Mouse (Mus musculus): ENCODE measurements around the gene Col6a4. TPM values are rescaled to one million over a fixed set of nuclear protein-coding genes. Genes with fewer than 3 reads are reported as not detected.

Col6a4 gene
- polyA plus RNA-seq, 1 experiment, result 1.4 TPM

DNA sequence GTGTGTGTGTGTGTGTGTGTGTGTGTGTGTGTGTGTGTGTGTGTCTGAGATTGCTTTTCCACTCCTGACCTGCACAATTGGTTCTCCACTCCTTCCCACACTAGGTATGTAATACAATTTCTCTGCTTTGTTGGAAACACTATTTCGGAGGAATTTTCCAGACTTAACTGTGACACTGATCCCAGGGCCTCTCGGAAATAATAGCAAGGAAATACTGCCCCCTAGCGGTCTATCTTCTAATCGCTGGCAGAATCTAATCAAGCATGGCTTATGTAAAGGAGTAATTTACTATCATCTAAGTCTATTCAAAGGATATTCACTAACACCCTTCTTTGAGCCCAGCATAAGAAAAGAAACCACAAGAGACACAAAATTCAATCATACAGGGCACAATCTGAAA lies 57.7 kb downstream of the Col6a4 start:
- Histone ChIP-seq H3K4me3 (ENCODE audit: insufficient read depth, low read length) (no peak overlapping the region), H3K27ac (ENCODE audit: insufficient read depth, low read length) (no peak overlapping the region), H3K4me1 (ENCODE audit: control insufficient read depth, insufficient read depth, low read length) (0 out of 2 replicates have a peak, but pooled peaks cover 4% of the 10 kb centered on the region)
- TF ChIP-seq CTCF (IDR thresholded peaks at IDR 0.05; ENCODE audit: borderline replicate concordance, insufficient read depth, low read length), result no peak
- TF ChIP-seq POLR2A (IDR thresholded peaks at IDR 0.05; ENCODE audit: low read depth, low read length), result no peak

DNA sequence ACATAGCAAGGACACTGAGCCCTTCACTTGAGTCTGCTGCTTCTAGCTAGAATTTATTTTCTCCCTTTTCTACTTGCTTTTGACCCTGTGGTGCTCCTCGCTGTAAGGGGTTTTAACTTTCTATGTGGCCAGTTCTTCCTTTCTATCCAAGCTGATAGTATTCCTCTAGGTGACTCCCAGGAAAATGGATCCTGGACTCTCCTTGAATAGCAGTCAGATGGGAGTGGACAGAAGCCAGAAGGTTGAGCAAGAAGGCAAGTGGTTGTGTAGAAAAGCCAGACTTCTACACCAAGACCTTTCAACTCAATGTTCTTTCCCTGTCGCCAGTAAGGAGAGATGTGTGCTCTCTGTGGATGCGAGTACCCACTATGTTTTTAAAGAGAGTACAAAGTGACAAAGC lies 80.9 kb downstream of the Col6a4 start:
- no peak overlapping the region for H3K4me3 ChIP-seq (ENCODE audit: insufficient read depth, low read length)
- no peak overlapping the region for H3K27ac ChIP-seq (ENCODE audit: insufficient read depth, low read length)
- TF ChIP-seq POLR2A (IDR thresholded peaks at IDR 0.05; ENCODE audit: low read depth, low read length) (no peak), CTCF (IDR thresholded peaks at IDR 0.05; ENCODE audit: borderline replicate concordance, insufficient read depth, low read length) (no peak)
- H3K4me1 ChIP-seq (ENCODE audit: control insufficient read depth, insufficient read depth, low read length), result no peaks in the 10 kb centered on the region

DNA sequence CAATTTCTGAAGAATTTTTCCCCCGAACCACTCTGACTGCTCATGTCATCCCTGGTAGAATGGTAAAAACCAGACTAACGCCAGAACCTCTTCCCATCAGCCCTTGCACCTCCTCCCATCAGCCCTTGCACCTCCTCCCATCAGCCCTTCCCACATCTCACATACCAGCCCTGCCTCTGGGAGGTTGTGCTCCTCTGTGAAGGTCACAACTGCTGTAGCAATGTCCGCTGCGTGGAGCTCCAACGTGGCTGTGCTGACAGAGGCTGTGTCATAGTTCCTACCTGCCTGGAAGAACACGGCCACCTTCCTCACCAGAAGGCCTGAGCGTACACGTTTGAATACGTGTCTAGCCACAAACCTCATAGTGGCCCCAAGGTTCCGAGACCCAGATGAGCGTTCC lies 83.4 kb downstream of the Col6a4 start:
- TF ChIP-seq POLR2A (IDR thresholded peaks at IDR 0.05; ENCODE audit: low read depth, low read length), result no peak
- TF ChIP-seq CTCF (IDR thresholded peaks at IDR 0.05; ENCODE audit: borderline replicate concordance, insufficient read depth, low read length), result no peak
- Histone ChIP-seq H3K4me1 (ENCODE audit: control insufficient read depth, insufficient read depth, low read length) (no peaks in the 10 kb centered on the region), H3K4me3 (ENCODE audit: insufficient read depth, low read length) (no peak overlapping the region), H3K27ac (ENCODE audit: insufficient read depth, low read length) (no peak overlapping the region)

DNA sequence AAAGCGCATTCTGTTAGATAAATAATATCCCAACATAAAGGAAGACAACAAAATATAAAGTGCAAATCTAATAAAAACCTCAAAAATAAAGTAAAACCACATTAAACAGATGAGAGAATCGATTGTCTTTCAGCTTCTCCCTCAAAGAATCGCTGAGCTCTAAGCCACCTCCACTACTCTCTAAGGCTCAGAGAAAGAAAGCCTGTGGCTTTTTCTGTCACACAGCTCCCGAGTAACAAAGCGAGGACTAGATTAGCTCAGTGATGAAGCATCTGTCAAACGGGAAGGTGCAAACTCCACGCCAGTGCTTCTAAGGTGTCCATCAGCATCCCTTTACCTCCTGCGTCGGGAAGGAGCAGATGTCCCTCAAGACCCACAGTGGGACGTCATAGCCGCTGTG lies 98.6 kb downstream of the Col6a4 start:
- Histone ChIP-seq H3K4me3 (ENCODE audit: insufficient read depth, low read length) (no peak overlapping the region), H3K4me1 (ENCODE audit: control insufficient read depth, insufficient read depth, low read length) (peaks cover 5% of the 10 kb centered on the region; the same call in 1 of the 2 replicates), H3K27ac (ENCODE audit: insufficient read depth, low read length) (no peak overlapping the region)
- TF ChIP-seq CTCF (IDR thresholded peaks at IDR 0.05; ENCODE audit: borderline replicate concordance, insufficient read depth, low read length), result no peak
- TF ChIP-seq POLR2A (IDR thresholded peaks at IDR 0.05; ENCODE audit: low read depth, low read length), result no peak

DNA sequence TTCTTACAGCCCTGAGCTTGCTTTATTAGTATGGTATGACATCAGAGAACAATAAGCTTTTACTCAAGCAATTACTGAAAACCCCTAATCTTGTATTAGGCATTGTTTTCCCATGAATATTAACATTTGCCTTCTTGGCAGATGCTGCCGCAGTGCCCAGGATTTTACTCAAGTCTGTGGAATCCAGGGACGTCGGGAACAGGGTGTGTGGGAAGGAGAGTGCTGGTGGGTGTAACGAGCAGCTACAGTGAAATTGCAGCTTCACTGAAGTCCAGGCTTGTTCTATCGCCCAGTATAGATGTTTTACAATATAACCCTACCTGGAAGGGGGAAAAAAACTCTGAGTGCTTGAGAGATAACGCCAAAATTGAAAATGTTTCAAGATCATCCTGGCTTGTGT lies 104.2 kb downstream of the Col6a4 start:
- Histone ChIP-seq H3K4me3 (ENCODE audit: insufficient read depth, low read length) (no peak overlapping the region), H3K27ac (ENCODE audit: insufficient read depth, low read length) (no peak overlapping the region), H3K4me1 (ENCODE audit: control insufficient read depth, insufficient read depth, low read length) (no peaks in the 10 kb centered on the region)
- TF ChIP-seq POLR2A (IDR thresholded peaks at IDR 0.05; ENCODE audit: low read depth, low read length) (no peak), CTCF (IDR thresholded peaks at IDR 0.05; ENCODE audit: borderline replicate concordance, insufficient read depth, low read length) (no peak)

DNA sequence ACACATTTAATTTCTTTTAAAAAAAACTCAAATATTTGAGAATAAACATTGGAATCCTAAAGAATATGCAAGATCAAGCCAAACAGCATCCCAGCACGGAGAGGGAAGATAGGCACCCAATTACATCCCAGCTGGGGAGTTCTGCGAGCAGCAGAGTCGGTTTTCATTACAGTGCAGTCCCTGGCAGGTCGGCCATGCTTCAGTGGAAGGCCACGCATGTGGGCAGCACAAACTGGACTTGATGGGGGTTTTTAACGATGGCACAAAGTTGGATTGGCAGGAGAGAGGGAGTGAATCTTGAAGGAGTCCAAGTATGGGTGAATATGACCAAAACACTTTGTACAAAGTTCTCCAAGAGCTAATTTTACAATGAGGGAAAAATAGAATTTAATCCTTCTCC lies 106.5 kb downstream of the Col6a4 start:
- Histone ChIP-seq H3K4me1 (ENCODE audit: control insufficient read depth, insufficient read depth, low read length) (no peaks in the 10 kb centered on the region), H3K27ac (ENCODE audit: insufficient read depth, low read length) (no peak overlapping the region), H3K4me3 (ENCODE audit: insufficient read depth, low read length) (no peak overlapping the region)
- TF ChIP-seq CTCF (IDR thresholded peaks at IDR 0.05; ENCODE audit: borderline replicate concordance, insufficient read depth, low read length), result no peak
- TF ChIP-seq POLR2A (IDR thresholded peaks at IDR 0.05; ENCODE audit: low read depth, low read length), result no peak

DNA sequence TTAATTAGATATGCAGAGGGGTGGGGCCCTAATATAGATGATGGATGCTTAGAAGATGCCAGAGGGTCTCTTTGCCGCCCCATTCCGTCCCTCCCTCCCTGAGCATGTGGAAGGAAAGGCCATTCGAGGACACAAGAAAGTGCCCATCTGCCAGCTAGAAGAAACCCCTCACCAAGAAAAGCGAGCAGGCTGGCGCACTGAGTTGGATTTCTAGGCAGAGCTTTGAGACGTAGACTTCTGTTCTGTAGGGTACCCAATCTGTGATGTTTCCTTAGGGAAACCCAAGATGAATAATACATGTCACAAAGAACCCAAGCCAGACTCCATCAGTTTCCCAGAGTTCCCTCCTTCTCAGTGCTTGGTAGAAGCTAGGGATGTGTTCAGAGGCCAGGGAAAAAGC lies 107.1 kb downstream of the Col6a4 start:
- TF ChIP-seq POLR2A (IDR thresholded peaks at IDR 0.05; ENCODE audit: low read depth, low read length) (no peak), CTCF (IDR thresholded peaks at IDR 0.05; ENCODE audit: borderline replicate concordance, insufficient read depth, low read length) (no peak)
- Histone ChIP-seq H3K4me3 (ENCODE audit: insufficient read depth, low read length) (no peak overlapping the region), H3K27ac (ENCODE audit: insufficient read depth, low read length) (no peak overlapping the region), H3K4me1 (ENCODE audit: control insufficient read depth, insufficient read depth, low read length) (no peaks in the 10 kb centered on the region)

DNA sequence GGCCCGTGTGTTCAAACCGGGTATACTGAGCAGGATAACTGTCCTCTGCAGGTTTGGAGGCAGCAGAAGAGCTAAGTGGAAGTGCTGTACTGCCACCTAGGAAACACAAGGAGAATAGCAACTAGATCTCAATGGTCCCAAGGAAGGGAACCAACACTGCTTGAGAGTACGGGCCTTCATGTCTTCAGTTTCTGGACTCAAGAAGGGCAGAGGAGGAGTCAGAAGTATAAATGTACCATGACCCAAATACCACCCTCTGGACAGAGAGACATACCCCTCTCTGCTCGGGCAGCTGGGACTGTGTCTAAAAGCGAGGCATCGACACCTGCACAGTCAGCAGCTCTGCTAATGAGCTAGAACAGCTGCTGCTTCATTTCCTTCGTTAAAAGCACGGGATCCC lies 108.5 kb downstream of the Col6a4 start:
- no peak overlapping the region for H3K27ac ChIP-seq (ENCODE audit: insufficient read depth, low read length)
- H3K4me1 ChIP-seq (ENCODE audit: control insufficient read depth, insufficient read depth, low read length), result no peaks in the 10 kb centered on the region
- H3K4me3 ChIP-seq (ENCODE audit: insufficient read depth, low read length), result no peak overlapping the region
- TF ChIP-seq POLR2A (IDR thresholded peaks at IDR 0.05; ENCODE audit: low read depth, low read length) (no peak), CTCF (IDR thresholded peaks at IDR 0.05; ENCODE audit: borderline replicate concordance, insufficient read depth, low read length) (peak; percentile 35; the same call in 1 of the 2 replicates)

DNA sequence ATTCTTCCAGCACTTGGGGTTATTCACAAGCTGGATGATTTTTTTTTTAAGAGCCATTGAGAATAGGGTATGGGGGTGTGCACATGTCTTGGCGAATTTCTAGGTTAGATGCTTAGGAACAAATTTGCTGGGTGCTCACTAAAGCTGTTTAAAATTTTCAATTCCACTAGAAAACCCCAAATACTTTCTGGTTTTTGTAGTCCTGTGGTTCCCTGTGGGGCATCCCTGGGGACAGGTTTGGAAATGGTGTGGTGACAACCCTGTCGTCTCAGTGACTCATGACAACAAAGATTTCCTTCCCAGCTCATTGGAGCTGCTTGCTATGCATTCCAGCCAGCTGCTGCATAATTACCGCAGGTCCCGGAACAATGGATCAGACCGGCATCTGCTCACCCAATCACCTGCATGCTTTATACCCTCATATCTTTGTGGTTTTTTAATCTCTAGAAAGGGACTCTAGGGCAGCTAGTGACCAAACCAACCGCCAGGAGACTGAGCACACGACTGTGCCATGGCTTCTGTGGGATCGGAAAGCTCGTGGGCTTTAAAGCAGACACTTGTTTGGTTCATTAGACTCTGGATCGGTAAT lies 111.6 kb downstream of the Col6a4 start:
- TF ChIP-seq CTCF (IDR thresholded peaks at IDR 0.05; ENCODE audit: borderline replicate concordance, insufficient read depth, low read length) (no peak), POLR2A (IDR thresholded peaks at IDR 0.05; ENCODE audit: low read depth, low read length) (no peak)
- Histone ChIP-seq H3K4me3 (ENCODE audit: insufficient read depth, low read length) (no peak overlapping the region), H3K27ac (ENCODE audit: insufficient read depth, low read length) (no peak overlapping the region), H3K4me1 (ENCODE audit: control insufficient read depth, insufficient read depth, low read length) (no peaks in the 10 kb centered on the region)

DNA sequence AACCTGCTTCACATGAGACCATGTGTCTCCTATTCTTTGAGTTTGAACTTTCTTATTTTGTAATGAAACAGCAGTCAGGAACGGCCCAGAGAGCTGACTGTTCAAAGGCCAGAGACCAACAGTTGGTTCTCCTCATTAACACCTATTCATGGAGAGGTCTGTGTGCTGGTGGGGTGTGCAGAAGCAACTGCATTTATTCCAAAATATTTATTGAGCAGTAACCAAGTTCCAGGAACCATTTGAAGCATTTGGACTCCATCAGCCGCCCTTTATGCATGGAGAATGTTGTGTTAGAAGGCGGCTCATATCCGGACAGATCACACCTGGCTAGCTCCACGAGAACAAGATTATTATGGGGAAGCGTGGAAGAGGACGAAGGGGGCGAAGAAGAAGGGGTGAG lies 118.1 kb downstream of the Col6a4 start:
- H3K4me3 ChIP-seq (ENCODE audit: insufficient read depth, low read length), result no peak overlapping the region
- TF ChIP-seq CTCF (IDR thresholded peaks at IDR 0.05; ENCODE audit: borderline replicate concordance, insufficient read depth, low read length) (no peak), POLR2A (IDR thresholded peaks at IDR 0.05; ENCODE audit: low read depth, low read length) (no peak)

More for the DNA sequence above, 118.1 kb downstream of the Col6a4 start:
- H3K27ac ChIP-seq (ENCODE audit: insufficient read depth, low read length), result no peak overlapping the region
- no peaks in the 10 kb centered on the region for H3K4me1 ChIP-seq (ENCODE audit: control insufficient read depth, insufficient read depth, low read length)
